Mouse (Mus musculus) cortical plate, adult 2 months (tissue): ENCODE results near the gene Sugct.

Source experiments
- CTCF ChIP-seq: fragments of 200-500 bp; IDR thresholded peaks from 2 replicates; pipeline ENCODE4 v1.5.1; 2011; ENCODE audit warnings: mild to moderate bottlenecking, control low read depth, low read length; ENCODE audit not compliant: insufficient read depth; ENCODE audit errors: extremely low read depth
- POLR2A ChIP-seq: fragments of 200-500 bp; IDR thresholded peaks from 2 replicates; pipeline ENCODE4 v1.6.1; 2011; ENCODE audit warnings: mild to moderate bottlenecking, low read length, control low read depth; ENCODE audit not compliant: insufficient read depth; ENCODE audit errors: extremely low read depth

DNA sequence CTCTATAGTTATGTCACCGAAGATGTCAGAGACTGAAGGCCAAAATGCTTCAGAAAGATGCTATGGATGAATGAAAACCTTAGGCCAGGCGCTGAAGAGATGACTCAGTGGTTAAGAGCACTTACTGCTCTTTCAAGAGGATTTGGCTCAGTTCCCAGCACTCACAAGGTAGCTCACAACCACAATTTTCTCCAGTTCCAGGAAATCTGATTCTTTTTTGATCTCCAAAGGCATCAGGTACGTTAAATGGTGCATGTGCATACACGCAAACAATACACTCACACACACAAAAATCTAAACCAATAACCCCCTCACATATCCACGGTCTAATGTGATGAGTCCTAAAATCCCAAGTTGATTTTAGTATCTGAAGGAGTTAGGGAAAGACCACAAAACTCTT lies 1.5 kb downstream of the Sugct start:
- no peak for TF ChIP-seq POLR2A
- no peak for TF ChIP-seq CTCF
